Mouse (Mus musculus) G1E (cell line): Measurements from ENCODE around the gene Jag2.

Experiments used
- CTCF ChIP-seq: IDR thresholded peaks from 2 replicates; pipeline ENCODE4 v1.5.1; 2012; ENCODE audit warnings: low read depth, low read length, inconsistent platforms, mixed read lengths
- GATA1 ChIP-seq: IDR thresholded peaks from 2 replicates; pipeline ENCODE4 v1.6.1; 2012; ENCODE audit warnings: borderline replicate concordance, low read length, inconsistent platforms, mixed read lengths
- POLR2AphosphoS5 ChIP-seq: IDR thresholded peaks from 2 replicates; pipeline ENCODE4 v1.6.1; 2012; ENCODE audit warnings: low read depth, low read length, inconsistent platforms; ENCODE audit not compliant: insufficient replicate concordance
- TAL1 ChIP-seq: conservative IDR thresholded peaks from 2 replicates; pipeline ENCODE4 v1.6.1; 2012; ENCODE audit warnings: low read depth, low read length, inconsistent platforms, mixed read lengths

DNA sequence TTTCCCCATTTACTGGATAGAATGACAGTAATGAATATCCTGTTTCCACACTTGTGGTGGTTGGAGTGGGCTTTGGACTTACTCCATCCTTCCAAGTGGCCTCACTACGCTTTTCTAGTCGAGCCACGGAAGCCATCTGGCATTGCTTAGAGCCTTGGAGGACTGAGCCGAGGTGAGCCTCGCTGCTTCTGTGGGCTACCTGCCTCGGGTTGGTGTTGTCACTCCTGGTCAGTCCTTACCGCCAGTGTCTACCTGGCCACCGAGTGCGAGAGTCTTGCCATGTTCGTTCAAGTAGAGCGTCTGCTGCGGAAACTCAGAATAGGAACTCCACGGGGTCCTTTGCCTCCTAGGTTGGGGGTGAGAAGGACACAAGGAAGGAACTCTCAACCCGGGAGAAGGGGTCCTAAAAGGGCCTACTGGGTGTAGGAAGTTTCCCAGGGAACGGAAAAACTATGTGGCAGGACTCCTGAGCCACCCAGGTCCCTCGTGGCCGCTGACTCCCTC lies 52.5 kb downstream of the Jag2 start:
- TF ChIP-seq CTCF = no peak
- no peak for TF ChIP-seq TAL1
- no peak for TF ChIP-seq POLR2AphosphoS5
- no peak for TF ChIP-seq GATA1
